Mouse (Mus musculus): Measurements from ENCODE around the gene Acadm.
A peak's percentile ranks its signal among the peaks of the same experiment; 100 is the strongest.

Acadm gene

GRCm38 (mm10) chr3:153940486-153940885 lies 3.9 kb downstream of the Acadm start:
- DNase-seq = no peak

GRCm38 (mm10) chr3:153940021-153940420 lies 4.4 kb downstream of the Acadm start:
- no peak for DNase-seq

GRCm38 (mm10) chr3:153937116-153937810 lies 7.2 kb downstream of the Acadm start:
- no peak for DNase-seq

GRCm38 (mm10) chr3:153935878-153936277 lies 8.6 kb downstream of the Acadm start:
- no peak for DNase-seq

GRCm38 (mm10) chr3:153932461-153932860 lies 12.0 kb downstream of the Acadm start:
- DNase-seq = no peak

GRCm38 (mm10) chr3:153929526-153929925 lies 14.9 kb downstream of the Acadm start:
- DNase-seq = no peak

GRCm38 (mm10) chr3:153926333-153926732 lies 18.1 kb downstream of the Acadm start:
- no peak for DNase-seq

GRCm38 (mm10) chr3:153921147-153921910 lies 23.1 kb downstream of the Acadm start:
- DNase-seq = no peak

- DNase-seq = no peak
Measured at GRCm38 (mm10) chr3:153917200-153917599, 27.2 kb downstream of the Acadm start.

- no peak for DNase-seq
Measured at GRCm38 (mm10) chr3:153913510-153914243, 30.8 kb downstream of the Acadm start.

- DNase-seq = peak; percentile 97
Measured at GRCm38 (mm10) chr3:153912546-153913509, 31.6 kb downstream of the Acadm start, which contains the start of gene Rabggtb. Gene Rabggtb, minus strand, starts transcription at chr3:153913009.

GRCm38 (mm10) chr3:153911882-153912440 lies 32.5 kb downstream of the Acadm start:
- DNase-seq = no peak

- no peak for DNase-seq
Measured at GRCm38 (mm10) chr3:153911197-153911881, 33.1 kb downstream of the Acadm start.

- no peak for DNase-seq
Measured at GRCm38 (mm10) chr3:153910489-153910888, 33.9 kb downstream of the Acadm start.

- no peak for DNase-seq
Measured at GRCm38 (mm10) chr3:153908919-153909318, 35.5 kb downstream of the Acadm start.

- DNase-seq = no peak
Measured at GRCm38 (mm10) chr3:153906136-153906871, 38.1 kb downstream of the Acadm start, which contains the start of gene Msh4. Gene Msh4, minus strand, starts transcription at chr3:153906138.

- no peak for DNase-seq
Measured at GRCm38 (mm10) chr3:153905251-153906135, 38.9 kb downstream of the Acadm start.

- DNase-seq = peak; percentile 33 to 62
Measured at GRCm38 (mm10) chr3:153904586-153904985, 39.8 kb downstream of the Acadm start.

- no peak for DNase-seq
Measured at GRCm38 (mm10) chr3:153902595-153902994, 41.8 kb downstream of the Acadm start.
